Mouse (Mus musculus) frontal cortex, adult (tissue): ENCODE data around the gene Bcl2l11.
A peak's percentile ranks its signal among the peaks of the same experiment; 100 is the strongest.

Source experiments
- ATAC-seq: cut with Nextera tagmentation; 2 replicates; pipeline ENCODE4 v1.9.2; 2017; ENCODE audit warnings: mild to moderate bottlenecking, moderate library complexity, mixed read lengths; ENCODE audit not compliant: low TSS enrichment

Gene Bcl2l11

GRCm38 (mm10) chr2:128211022-128211880 lies 85.4 kb downstream of the Bcl2l11 start:
- ATAC-seq: peak; percentile 72

- no peak for ATAC-seq
Observed at GRCm38 (mm10) chr2:128211881-128212209, 86.0 kb downstream of the Bcl2l11 start.
